Mouse (Mus musculus): Measurements from ENCODE around the gene Gm49354. TPM values are rescaled to one million over a fixed set of nuclear protein-coding genes. Genes with fewer than 3 reads are reported as not detected.

Gene Gm49354
- total and polyA plus RNA-seq, 3 experiments: 3.6 TPM; not detected in 2

GRCm38 (mm10) chr13:59814109-59814591 lies 32.1 kb upstream of the Gm49354 start (continued):
- peak; percentile 90 for TF ChIP-seq MYB (IDR thresholded peaks at IDR 0.05; ENCODE audit: low read depth, low read length)
- TF ChIP-seq POLR2AphosphoS2 (IDR thresholded peaks at IDR 0.05; ENCODE audit: low read length): peak; percentile 76
- 0 out of 2 replicates have a peak, but pooled peaks have one; percentile 4 for TF ChIP-seq CHD1 (IDR thresholded peaks at IDR 0.05; ENCODE audit: low read depth, low read length)

DNA sequence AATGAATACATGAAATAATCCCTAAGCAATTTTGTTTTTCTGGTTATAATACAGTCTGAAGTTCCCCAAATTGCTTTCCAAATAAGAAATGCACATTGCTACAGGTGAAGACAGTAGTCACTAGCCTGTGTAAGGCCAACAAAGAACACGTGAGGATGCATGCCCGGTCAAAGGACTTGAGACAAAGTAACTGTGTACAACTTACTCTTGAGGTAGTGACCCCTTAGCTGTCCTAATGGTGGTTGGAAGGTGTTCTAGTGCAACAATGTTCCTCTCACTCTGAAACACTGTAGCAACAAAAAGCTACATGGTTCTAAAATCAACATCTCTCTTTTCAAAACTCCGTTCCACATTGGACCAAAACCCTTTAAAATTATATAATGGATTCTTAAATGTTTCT lies 29.5 kb upstream of the Gm49354 start:
- Histone ChIP-seq H3K4me3 (ENCODE audit: control insufficient read depth in 1 of 2, insufficient read depth in 1 of 2, low read depth in 2 of 2, low read length in 2 of 2) (no peak overlapping the region), H3K27ac (ENCODE audit: control insufficient read depth, low read depth, low read length) (no peak overlapping the region), H3K9ac (ENCODE audit: control insufficient read depth, low read depth, low read length, poor library complexity, severe bottlenecking) (no peak overlapping the region), H3K79me2 (ENCODE audit: control insufficient read depth, insufficient read depth, low read length, poor library complexity) (peaks cover 9% of the 10 kb centered on the region), H3K4me1 (ENCODE audit: control insufficient read depth in 1 of 2, insufficient read depth in 2 of 2, low read length in 2 of 2) (peaks cover 19 to 38% of the 10 kb centered on the region in 2 experiments), H3K9me3 (replicated peaks; ENCODE audit: insufficient read depth, low read length) (no peaks in the 10 kb centered on the region), H3K27me3 (ENCODE audit: control insufficient read depth in 1 of 2, insufficient read depth in 2 of 2, low read length in 2 of 2) (no peaks in the 10 kb centered on the region), H3K36me3 (ENCODE audit: control insufficient read depth in 1 of 2, insufficient read depth in 2 of 2, low read length in 2 of 2) (peaks cover 49 to 63% of the 10 kb centered on the region in 2 experiments)
- DNase-seq (ENCODE audit: low read depth, low spot score): no peak
- no peak for TF ChIP-seq TAL1 (IDR thresholded peaks at IDR 0.05; ENCODE audit: low read length)
- TF ChIP-seq BHLHE40 (IDR thresholded peaks at IDR 0.05; ENCODE audit: borderline replicate concordance, low read depth, low read length): no peak
- TF ChIP-seq MEF2A (IDR thresholded peaks at IDR 0.05; ENCODE audit: extremely low read depth, insufficient replicate concordance, low read depth, low read length, poor library complexity, severe bottlenecking): no peak
- TF ChIP-seq TCF12 (IDR thresholded peaks at IDR 0.05; ENCODE audit: low read depth, low read length): no peak
- TF ChIP-seq USF2 (IDR thresholded peaks at IDR 0.05; ENCODE audit: borderline replicate concordance in 1 of 2, insufficient read depth in 1 of 2, low read depth in 1 of 2, low read length in 2 of 2): no peak
- TF ChIP-seq GABPA (IDR thresholded peaks at IDR 0.05; ENCODE audit: low read depth, low read length): no peak
- no peak for TF ChIP-seq MAFK (IDR thresholded peaks at IDR 0.05; ENCODE audit: borderline replicate concordance, low read depth, low read length)
- no peak for TF ChIP-seq MAX (IDR thresholded peaks at IDR 0.05; ENCODE audit: low read length)
- TF ChIP-seq GATA1 (IDR thresholded peaks at IDR 0.05; ENCODE audit: low read depth, low read length): no peak
- TF ChIP-seq ZC3H11A (IDR thresholded peaks at IDR 0.05; ENCODE audit: low read depth, low read length): no peak
- TF ChIP-seq RCOR1 (IDR thresholded peaks at IDR 0.05; ENCODE audit: low read depth, low read length): no peak
- no peak for TF ChIP-seq MXI1 (IDR thresholded peaks at IDR 0.05; ENCODE audit: low read depth, low read length)
- TF ChIP-seq NRF1 (IDR thresholded peaks at IDR 0.05; ENCODE audit: insufficient read depth, low read depth, low read length, poor library complexity, severe bottlenecking): no peak

- Histone ChIP-seq H3K27me3 (ENCODE audit: control insufficient read depth in 1 of 2, insufficient read depth in 2 of 2, low read length in 2 of 2) (no peaks in the 10 kb centered on the region), H3K79me2 (ENCODE audit: control insufficient read depth, insufficient read depth, low read length, poor library complexity) (no peaks in the 10 kb centered on the region), H3K9me3 (replicated peaks; ENCODE audit: insufficient read depth, low read length) (no peaks in the 10 kb centered on the region), H3K9ac (ENCODE audit: control insufficient read depth, low read depth, low read length, poor library complexity, severe bottlenecking) (no peak overlapping the region), H3K27ac (ENCODE audit: control insufficient read depth, low read depth, low read length) (no peak overlapping the region), H3K4me3 (ENCODE audit: control insufficient read depth in 1 of 2, insufficient read depth in 1 of 2, low read depth in 2 of 2, low read length in 2 of 2) (no peak overlapping the region), H3K36me3 (ENCODE audit: control insufficient read depth in 1 of 2, insufficient read depth in 2 of 2, low read length in 2 of 2) (peaks cover 12 to 55% of the 10 kb centered on the region in 2 experiments), H3K4me1 (ENCODE audit: control insufficient read depth in 1 of 2, insufficient read depth in 2 of 2, low read length in 2 of 2) (peaks cover 7 to 8% of the 10 kb centered on the region in 2 experiments)
- TF ChIP-seq POLR2AphosphoS5 (IDR thresholded peaks at IDR 0.05; ENCODE audit: borderline replicate concordance, low read depth, low read length): no peak
- no peak for TF ChIP-seq SIN3A (IDR thresholded peaks at IDR 0.05; ENCODE audit: low read length)
- TF ChIP-seq NELFE (IDR thresholded peaks at IDR 0.05; ENCODE audit: low read depth, low read length): no peak
- TF ChIP-seq RAD21 (IDR thresholded peaks at IDR 0.05; ENCODE audit: low read depth, low read length): no peak
- TF ChIP-seq TAL1 (IDR thresholded peaks at IDR 0.05; ENCODE audit: low read length): no peak
- TF ChIP-seq ZNF384 (IDR thresholded peaks at IDR 0.05; ENCODE audit: low read depth, low read length): no peak
- no peak for TF ChIP-seq MYC (IDR thresholded peaks at IDR 0.05; ENCODE audit: low read depth, low read length)
- TF ChIP-seq TBP (IDR thresholded peaks at IDR 0.05; ENCODE audit: low read depth, low read length): no peak
- TF ChIP-seq NRF1 (IDR thresholded peaks at IDR 0.05; ENCODE audit: insufficient read depth, low read depth, low read length, poor library complexity, severe bottlenecking): no peak
- no peak for TF ChIP-seq POLR2A (IDR thresholded peaks at IDR 0.05; ENCODE audit: control insufficient read depth in 1 of 2, insufficient read depth in 1 of 2, low read depth in 1 of 2, low read length in 2 of 2, poor library complexity in 1 of 2)
- TF ChIP-seq E2F4 (IDR thresholded peaks at IDR 0.05; ENCODE audit: borderline replicate concordance, low read depth, low read length): no peak
- TF ChIP-seq EP300 (IDR thresholded peaks at IDR 0.05; ENCODE audit: low read depth in 1 of 2, low read length in 2 of 2): no peak
- TF ChIP-seq TCF12 (IDR thresholded peaks at IDR 0.05; ENCODE audit: low read depth, low read length): no peak
- TF ChIP-seq ZMIZ1 (IDR thresholded peaks at IDR 0.05; ENCODE audit: low read depth, low read length): no peak
- TF ChIP-seq MAZ (IDR thresholded peaks at IDR 0.05; ENCODE audit: low read depth, low read length): no peak
- no peak for TF ChIP-seq RCOR1 (IDR thresholded peaks at IDR 0.05; ENCODE audit: low read depth, low read length)
- no peak for TF ChIP-seq CHD2 (IDR thresholded peaks at IDR 0.05; ENCODE audit: low read length)
- no peak for DNase-seq (ENCODE audit: low read depth, low spot score)
Observed at GRCm38 (mm10) chr13:59801000-59801399, 19.0 kb upstream of the Gm49354 start.

All from MEL (cell line).